ENCODE assay signal across 16 mouse cellular contexts in genomic region chrX:133693037-133693760, GRCm38 (mm10). TPM values are rescaled to one million over a fixed set of nuclear protein-coding genes. Genes with fewer than 3 reads are reported as not detected.
DNase-seq lines count a peak whose midpoint lies in the region; TF ChIP-seq lines count a peak whose summit lies in the region.
"Had no signal": no experiment of that assay in that cellular context is flagged by ENCODE, and none has a peak within 500 bp of the region (broad histone marks: within the 10 kb centered on the region; RNA-seq: fewer than 3 reads in every experiment).

No protein-coding gene starts in this region.

- 37% methylated on average over 5 of the region's 5 CpGs for WGBS in heart, adult 2 months

- no peaks in the 10 kb centered on the region for H3K27me3 ChIP-seq in heart, adult 2 months (ENCODE audit: control insufficient read depth, insufficient read depth, low read length)
- H3K27me3 ChIP-seq: CH12.LX; neural tube, embryonic 15.5 days had no signal

- intact Hi-C loops in heart, adult 2 months (cut with DNase I) = loop anchor here (2.0 to 10.0 kb wide), 4 partner anchors 60 to 362 kb away; partner anchors contain the start of gene Cstf2
- intact Hi-C loops in heart, postnatal 25 days (cut with DNase I) = no loop called here

- H3K4me3 ChIP-seq in heart, adult 2 months = no peak overlapping the region
- H3K4me3 ChIP-seq: hindbrain, embryonic 10.5 days; left cerebral cortex, adult 2 months; limb, embryonic 13.5 days; lung, embryonic 15.5 days; neural tube, embryonic 15.5 days had no signal

- no peak for TF ChIP-seq POLR2A in heart, adult 2 months (IDR thresholded peaks at IDR 0.05; ENCODE audit: insufficient read depth, low read depth, low read length)

- no peak overlapping the region for H3K9ac ChIP-seq in heart, adult 2 months (ENCODE audit: low read depth, low read length)
- H3K9ac ChIP-seq: limb, embryonic 13.5 days; lung, embryonic 15.5 days; neural tube, embryonic 15.5 days had no signal

- H3K27ac ChIP-seq in heart, adult 2 months = peak overlapping the region; percentile 66
- H3K27ac ChIP-seq: hindbrain, embryonic 10.5 days; left cerebral cortex, adult 2 months; limb, embryonic 13.5 days; lung, embryonic 15.5 days; neural tube, embryonic 15.5 days had no signal

- peak; percentile 51 to 69 for DNase-seq in heart, adult 2 months
- DNase-seq in heart, postnatal 25 days (ENCODE audit: low spot score) = no peak
- peak; percentile 22 for DNase-seq in retina, postnatal 1 day
- no peak for DNase-seq in retina, embryonic 14.5 days (ENCODE audit: low spot score)
- peak; percentile 58 for DNase-seq in heart, adult 9 months (ENCODE audit: low spot score in 2 of 2)
- DNase-seq in layer of hippocampus, adult 18-20 months (ENCODE audit: low spot score in 2 of 2) = no peak
- DNase-seq in spleen, adult 12 weeks (ENCODE audit: low spot score) = no peak
- DNase-seq: cerebellum, adult 11-12 months had no signal

- no peak for TF ChIP-seq EP300 in heart, adult 2 months (IDR thresholded peaks at IDR 0.05; ENCODE audit: insufficient read depth, low read depth, low read length)

- no peaks in the 10 kb centered on the region for H3K36me3 ChIP-seq in heart, adult 2 months (ENCODE audit: control insufficient read depth, insufficient read depth, low read length)
- H3K36me3 ChIP-seq: hindbrain, embryonic 10.5 days; limb, embryonic 13.5 days; lung, embryonic 15.5 days; neural tube, embryonic 15.5 days had no signal

- no peaks in the 10 kb centered on the region for H3K79me2 ChIP-seq in heart, adult 2 months (replicated peaks; ENCODE audit: control insufficient read depth, insufficient read depth, low read length)

- H3K4me1 ChIP-seq in heart, adult 2 months (ENCODE audit: control insufficient read depth, insufficient read depth, low read length) = peaks cover 4% of the 10 kb centered on the region
- H3K4me1 ChIP-seq: hindbrain, embryonic 10.5 days; limb, embryonic 13.5 days; lung, embryonic 15.5 days; neural tube, embryonic 15.5 days had no signal

- TF ChIP-seq CTCF in heart, adult 2 months (IDR thresholded peaks at IDR 0.05) = no peak

RNA-seq across cellular contexts. Expression of gene Pcdh19, which starts 4.4 kb away (rescaled TPM):
- total RNA-seq in heart, adult 2 months (2021) = 1 to 10 TPM; 7.9 to 8.5 TPM
- polyA plus RNA-seq in heart, adult 2 months (2012; rRNA removed) = 1.9 and 3.1 TPM in 2 replicates
- 1 to 10 TPM; 8.9 to 9.1 TPM for total RNA-seq in heart, postnatal 25 days (2021)
- total RNA-seq in layer of hippocampus, adult 18-20 months (2021) = 10 to 100 TPM; 75.8 to 80.0 TPM
- total RNA-seq: CH12.LX; megakaryocyte-erythroid progenitor cell, adult 5-6 weeks; monocyte, adult 5-6 weeks had no signal

Comparison
In these comparisons a context has a peak if more than half of its experiments do, and no peak if none do; other contexts are left out.
1. DNase-seq: peak in heart, adult 2 months (2 of 2), retina, postnatal 1 day (single experiment) and heart, adult 9 months (2 of 2); none in heart, postnatal 25 days (single experiment), retina, embryonic 14.5 days (single experiment), layer of hippocampus, adult 18-20 months (0 of 2) and spleen, adult 12 weeks (single experiment).
2. RNA of gene Pcdh19, which starts 4.4 kb away (total RNA-seq): 75.8 to 80.0 TPM in layer of hippocampus, adult 18-20 months; 8.9 to 9.1 TPM in heart, postnatal 25 days and 7.9 to 8.5 TPM in heart, adult 2 months; every median in the first group is over 4 times any median in the second.